Mouse (Mus musculus) C2C12 (cell line): ENCODE measurements around the gene Krt10.

ENCODE experiments used
- CTCF ChIP-seq: IDR thresholded peaks from one replicate; pipeline ENCODE4 v1.5.1; 2011; ENCODE audit not compliant: control insufficient read depth, insufficient read depth, insufficient read length
- MAX ChIP-seq: IDR thresholded peaks from one replicate; pipeline ENCODE4 v1.6.1; 2011; ENCODE audit warnings: mild to moderate bottlenecking, control low read depth
- USF1 ChIP-seq: IDR thresholded peaks from one replicate; pipeline ENCODE4 v1.6.1; 2011; ENCODE audit warnings: low read depth, mild to moderate bottlenecking, control low read depth, moderate library complexity

- TF ChIP-seq CTCF (no peak), MAX (no peak), USF1 (no peak)
Observed at GRCm38 (mm10) chr11:99361423-99361822, 27.7 kb downstream of the Krt10 start.
